Mouse (Mus musculus): ENCODE results near the gene Hddc3.

- TF ChIP-seq CTCF (IDR thresholded peaks at IDR 0.05; ENCODE audit: control insufficient read depth, insufficient read depth, insufficient replicate concordance, low read depth, low read length) (no peak), POLR2A (IDR thresholded peaks at IDR 0.05; ENCODE audit: control insufficient read depth, low read depth, low read length) (no peak)
Measured at GRCm38 (mm10) chr7:80297041-80297440, 45.9 kb upstream of the Hddc3 start.
